Mouse (Mus musculus) hematopoietic stem cell, adult 5-6 weeks (primary cell): Measurements from ENCODE around the gene Dkk2. TPM values are rescaled to one million over a fixed set of nuclear protein-coding genes. Genes with fewer than 3 reads are reported as not detected.

Source experiments
- ATAC-seq, 2 experiments: fragments of 125-278 bp in 1 of 2; replicated peaks in 1 of 2; 2 replicates each; pipeline ENCODE4 v1.8.0; 2016 to 2017; ENCODE audit warnings: inconsistent platforms in 2 of 2, mild to moderate bottlenecking in 2 of 2, moderate number of reproducible peaks in 2 of 2, low read depth in 1 of 2, moderate TSS enrichment in 1 of 2; ENCODE audit not compliant: low FRiP score in 2 of 2, poor library complexity in 2 of 2, severe bottlenecking in 2 of 2, insufficient read depth in 1 of 2, low TSS enrichment in 1 of 2
- total RNA-seq: library from RNA; stranded (forward); fragments of 172-1452, 232-1000 nt; gene quantifications from 2 replicates; pipeline ENCODE4 v1.2.3, GENCODE M21; 2017

Gene Dkk2
- total RNA-seq, 1 experiment from 2014 or later = not detected

DNA sequence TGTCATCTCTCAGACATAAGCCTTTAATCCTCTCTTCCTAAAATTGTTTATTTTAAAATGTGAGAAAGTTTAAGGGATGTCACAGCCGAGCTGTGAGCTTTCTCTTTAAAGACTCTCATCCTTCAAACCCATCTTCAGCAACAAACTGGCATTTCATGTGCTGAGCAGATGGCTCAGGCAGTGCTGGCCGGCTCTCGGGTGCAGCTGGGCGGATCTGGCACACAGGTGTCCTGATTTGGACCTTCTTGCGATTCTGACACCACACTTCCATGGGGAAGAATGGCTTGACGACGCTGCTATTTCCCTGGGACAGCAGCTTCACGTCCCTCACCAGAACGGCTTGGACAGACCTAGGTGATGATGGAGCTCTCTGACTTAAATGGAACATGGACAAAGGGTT lies 17.9 kb downstream of the Dkk2 start:
- no peak for ATAC-seq

DNA sequence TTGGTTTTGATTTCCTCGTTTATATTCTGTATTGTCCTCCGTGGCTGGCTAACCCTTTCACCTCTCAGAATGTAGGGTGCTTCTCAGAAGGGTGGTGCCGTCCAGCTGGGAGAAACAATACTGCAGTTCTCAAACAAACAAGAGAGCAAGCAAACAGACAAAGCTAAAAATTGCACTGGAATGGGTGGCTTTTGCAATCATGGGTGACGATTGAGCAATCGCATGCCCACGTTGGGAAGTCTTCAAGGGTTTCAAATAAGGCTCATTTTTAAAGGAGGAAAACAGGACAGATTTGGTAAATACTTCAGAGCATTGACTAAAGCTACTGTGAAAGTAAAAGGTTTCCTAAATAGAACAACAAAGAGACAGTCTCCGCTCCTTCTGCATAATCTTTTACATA lies 18.4 kb downstream of the Dkk2 start:
- ATAC-seq = no peak

DNA sequence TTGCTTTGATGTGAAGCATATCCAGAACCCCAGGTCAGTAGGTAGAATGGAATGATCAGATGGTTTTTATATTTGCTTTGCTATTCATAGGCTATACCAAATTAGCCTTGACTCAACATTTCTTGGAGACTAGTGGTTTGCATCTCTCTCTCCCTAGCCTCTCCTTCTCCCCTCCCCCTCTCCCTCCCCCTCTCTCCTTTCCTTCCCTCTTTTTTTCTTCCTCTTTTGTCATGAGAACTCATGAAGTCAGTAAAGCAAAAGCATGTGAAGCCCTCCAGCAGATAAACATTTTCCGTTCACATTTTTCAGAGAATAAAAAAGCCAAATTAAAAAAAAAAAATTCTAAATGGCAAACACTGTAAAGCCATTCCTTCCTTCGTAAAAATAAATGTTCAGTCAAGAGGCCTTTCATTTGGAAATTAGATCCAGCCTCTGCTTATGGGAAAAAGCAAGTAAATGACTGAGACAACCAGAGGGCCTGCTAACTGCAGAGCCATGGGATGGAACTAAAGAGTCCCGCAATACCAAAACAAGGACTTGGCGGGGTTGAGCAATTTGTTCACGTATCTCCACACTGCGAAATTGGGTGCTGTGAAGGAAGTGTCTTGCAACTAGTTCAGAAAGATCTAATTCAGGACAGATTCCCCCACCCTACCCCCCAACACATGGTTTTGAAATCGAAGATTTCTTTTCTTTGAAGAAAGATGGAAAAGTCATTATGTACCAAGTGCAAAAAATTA lies 30.9 kb downstream of the Dkk2 start:
- ATAC-seq = peak; percentile 58 to 92; a peak in 3 of 4 replicates

DNA sequence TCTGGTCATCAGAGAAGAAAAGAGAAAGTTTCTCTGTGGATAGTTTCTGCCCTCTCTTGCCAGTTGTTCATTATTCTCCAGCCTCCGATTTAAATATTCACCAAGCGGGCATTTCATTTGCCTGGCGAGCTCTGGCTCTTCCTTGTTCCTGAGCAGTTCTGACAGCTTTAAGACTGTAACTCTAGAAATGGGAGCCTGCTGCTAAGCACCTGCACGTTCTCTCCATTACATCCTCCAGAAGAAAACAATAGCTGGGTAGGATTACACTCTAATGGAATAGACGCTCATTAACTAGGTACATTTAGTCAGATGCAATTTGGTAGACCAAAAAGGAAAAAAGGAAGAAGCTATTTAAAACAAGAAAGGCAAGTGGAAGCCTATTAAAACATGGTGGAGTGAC lies 36.3 kb downstream of the Dkk2 start:
- ATAC-seq = no peak

DNA sequence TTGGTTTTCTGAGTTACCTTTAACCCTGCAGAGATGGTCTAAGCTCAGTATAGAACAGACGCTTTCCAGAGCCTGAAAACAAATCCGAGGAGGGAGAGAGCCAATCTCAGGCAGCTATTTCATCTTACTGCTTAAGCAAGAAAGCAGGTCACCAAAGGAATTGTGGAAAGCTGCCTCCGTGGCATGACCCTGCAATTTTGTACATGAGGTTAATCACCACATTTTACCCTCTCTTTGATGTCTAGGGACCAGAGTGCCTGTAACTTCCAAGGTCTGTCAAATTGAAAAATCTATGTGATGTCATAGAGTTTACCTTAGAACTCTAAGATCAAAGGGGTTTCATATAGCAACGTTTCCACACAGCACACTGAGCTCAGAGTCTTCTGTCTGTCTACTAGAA lies 37.5 kb downstream of the Dkk2 start:
- ATAC-seq = no peak

DNA sequence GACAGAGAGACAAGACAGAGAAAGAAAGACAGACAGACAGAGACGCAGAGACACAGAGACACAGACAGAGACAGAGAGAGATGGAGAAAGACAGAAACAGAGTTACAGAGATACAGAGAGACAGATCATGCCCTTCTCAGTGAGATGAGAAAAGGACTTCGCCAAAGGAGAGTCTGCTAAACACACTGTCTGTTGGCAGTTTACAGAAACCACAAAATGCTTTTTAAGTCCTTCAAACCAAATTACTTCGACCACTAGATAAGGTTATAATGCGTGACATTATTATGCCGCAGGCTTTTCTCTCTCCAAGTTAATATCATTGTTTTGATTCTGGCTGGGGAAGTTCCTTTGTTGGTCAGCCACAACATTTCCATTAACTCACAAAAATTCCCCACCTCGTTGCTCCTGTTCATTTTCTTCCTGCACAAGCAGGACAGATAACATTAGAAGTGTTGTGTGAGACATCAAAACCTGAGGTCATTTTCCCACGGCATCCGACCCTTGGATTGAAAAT lies 40.2 kb downstream of the Dkk2 start:
- no peak for ATAC-seq

DNA sequence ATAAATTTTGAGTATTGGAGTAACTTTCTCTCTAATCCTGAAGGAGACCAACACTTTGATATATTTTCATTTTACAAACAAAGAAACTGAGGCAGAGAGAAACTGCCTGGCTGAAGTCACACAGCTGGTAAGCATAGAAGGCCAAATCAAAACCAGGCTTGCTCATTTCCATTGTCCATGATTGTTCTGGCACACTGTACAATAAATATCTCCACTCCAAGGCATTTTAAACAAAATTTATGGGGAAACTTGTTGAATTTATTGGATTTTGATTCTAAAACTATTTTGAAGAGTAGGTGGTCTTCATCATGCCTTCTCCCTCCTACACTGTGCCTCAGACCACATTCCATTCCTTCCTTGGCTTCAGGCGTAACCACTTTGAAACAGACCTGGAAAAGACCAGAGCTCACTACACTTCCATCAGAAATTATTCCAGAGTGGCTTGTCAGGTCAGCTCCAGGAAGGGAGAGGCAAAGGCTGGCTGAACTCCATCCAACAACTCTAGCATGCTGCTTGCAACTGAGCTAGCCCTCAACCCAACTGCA lies 44.7 kb downstream of the Dkk2 start:
- no peak for ATAC-seq

DNA sequence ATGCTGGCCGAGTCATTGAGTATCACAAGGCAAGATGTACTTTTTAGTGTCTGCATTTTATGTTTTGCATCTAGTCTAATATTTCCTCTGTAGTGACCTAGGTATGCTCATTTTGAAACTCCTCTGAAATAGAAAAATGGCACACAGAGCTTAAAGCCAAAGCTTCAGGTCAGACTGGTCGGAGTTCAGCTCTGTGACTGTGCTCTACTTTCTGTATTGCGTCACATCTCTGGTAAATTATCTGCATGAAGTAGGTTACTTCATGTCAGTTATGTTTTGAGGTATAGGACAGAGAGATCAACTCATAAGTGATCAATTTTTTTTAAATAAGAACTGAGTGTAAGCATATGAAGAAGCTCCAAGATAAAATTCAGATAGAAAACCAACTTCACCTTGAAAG lies 45.7 kb downstream of the Dkk2 start:
- ATAC-seq = no peak

DNA sequence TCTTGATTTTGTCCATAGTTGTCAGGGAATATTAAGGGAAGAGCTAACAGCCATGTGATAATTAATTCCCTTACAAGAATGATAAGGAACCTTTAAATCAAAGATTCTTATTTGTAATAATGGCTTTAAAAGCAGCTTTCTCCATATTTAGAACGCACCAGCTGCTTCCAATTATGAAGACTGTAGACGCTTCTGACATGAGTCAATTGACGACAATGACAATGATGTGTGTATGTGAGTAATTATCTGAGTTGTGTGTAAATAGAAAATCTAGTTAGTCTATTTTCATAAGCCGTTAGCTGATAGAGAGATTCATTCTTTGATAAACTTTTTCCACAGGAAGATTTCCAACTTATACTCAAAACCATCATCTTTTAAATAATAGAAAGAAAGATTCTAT lies 46.8 kb downstream of the Dkk2 start:
- no peak for ATAC-seq

DNA sequence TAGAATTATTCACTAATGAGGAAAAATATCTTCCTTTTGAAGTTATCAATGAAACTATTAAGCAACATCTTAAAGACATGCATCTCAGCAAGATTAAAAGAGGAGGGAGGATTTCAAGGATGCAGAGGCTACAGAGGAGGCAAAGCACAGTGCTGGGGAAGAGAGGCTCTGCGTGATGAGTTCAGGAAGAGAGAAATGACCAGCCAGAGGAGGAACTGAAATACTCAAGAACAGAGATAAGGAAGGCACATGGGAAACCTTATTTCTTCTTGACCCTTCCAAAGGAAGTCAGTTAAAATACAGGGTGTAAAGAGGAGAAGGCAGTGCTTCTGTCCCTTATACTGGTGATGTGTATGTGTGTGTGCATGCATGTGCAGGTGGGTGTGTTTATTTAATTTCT lies 49.4 kb downstream of the Dkk2 start:
- no peak for ATAC-seq

DNA sequence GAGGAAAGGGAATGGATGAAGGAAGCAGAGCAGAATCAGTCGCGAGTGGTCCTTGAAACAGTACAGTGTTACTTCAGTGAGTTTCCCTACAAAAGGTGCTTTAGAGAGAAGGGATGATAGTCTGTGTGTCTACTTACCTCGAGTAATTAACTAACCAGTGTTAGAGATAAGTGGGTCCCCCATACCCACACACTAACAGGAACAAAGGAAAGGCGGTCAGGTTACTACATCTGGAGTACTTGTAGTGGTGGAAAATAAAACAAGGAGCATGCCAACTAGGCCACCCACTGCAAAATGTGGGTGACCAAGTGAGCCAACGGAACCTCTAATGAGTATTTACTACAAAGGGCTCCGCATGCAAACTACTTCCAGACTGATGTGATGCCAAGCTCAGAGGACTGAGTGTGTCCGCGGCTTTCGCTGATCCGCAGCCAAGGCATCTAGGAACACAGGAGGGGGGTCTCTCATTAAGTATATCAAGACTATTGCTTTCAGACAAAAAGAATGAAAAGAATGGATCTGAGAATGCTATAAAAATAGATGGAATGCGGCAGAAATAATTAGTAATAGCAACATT lies 52.8 kb downstream of the Dkk2 start:
- ATAC-seq = no peak

DNA sequence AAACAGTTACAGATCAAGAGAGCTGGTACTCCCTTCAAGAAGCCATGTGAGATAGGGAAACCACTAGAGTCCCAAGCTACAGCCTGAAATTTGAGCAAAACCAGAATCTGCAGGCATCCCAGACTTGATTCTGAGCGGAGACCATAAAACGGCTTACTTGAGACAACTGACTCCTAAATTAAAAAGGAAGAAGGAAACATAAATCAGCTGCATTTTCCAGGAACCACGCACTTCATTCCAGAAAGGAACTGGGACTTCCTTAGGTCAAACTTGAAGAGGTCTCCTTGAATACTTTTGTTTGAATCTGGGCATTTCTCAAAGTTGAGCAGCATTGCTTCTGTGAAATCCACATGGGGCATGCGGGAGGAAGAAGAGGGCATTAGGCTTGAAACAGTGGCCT lies 55.9 kb downstream of the Dkk2 start:
- ATAC-seq = no peak

DNA sequence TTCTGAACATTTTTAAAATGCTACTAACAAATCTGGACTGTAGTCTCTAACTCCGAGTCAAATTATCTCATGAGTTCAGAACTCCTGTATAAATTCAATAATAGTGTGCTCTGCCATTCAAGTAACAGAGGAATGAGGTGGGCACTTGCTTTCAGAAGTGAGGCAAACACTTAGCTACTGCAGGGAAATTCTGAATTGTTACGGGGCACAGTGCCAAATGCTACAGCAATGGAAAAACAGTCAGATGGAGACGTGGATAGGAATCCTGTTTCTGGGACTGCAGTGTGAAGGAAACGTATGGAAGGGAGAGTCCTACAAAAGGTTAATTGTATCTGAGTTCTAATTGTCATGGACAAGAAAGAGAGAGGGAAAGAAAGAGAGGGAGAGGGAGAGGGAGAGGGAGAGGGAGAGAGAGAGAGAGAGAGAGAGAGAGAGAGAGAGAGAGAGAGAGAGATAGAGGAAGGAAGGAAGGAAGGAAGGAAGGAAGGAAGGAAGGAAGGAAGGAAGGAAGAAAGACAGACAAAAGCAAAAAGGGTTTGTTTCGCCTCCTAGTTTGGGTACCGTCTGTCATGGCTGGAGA lies 64.4 kb downstream of the Dkk2 start:
- no peak for ATAC-seq

DNA sequence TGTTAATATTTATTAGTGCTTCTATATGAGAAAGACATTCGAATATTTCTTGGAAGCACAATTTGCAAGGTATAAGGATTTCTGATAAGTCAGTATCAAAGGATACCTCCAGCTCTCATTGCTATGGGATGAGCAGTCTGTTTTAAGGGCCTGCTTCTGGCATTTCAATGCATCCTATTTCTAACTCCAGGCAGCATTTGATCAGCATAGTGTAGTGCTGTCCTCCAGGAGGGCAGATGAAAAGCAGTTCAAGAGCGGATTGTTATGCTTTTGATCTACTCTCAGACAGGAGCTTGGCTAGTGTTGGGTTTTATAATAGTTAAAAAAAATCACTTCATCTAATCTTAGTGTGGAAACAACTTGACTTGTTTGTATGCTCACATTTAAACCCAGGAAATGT lies 73.7 kb downstream of the Dkk2 start:
- no peak for ATAC-seq

DNA sequence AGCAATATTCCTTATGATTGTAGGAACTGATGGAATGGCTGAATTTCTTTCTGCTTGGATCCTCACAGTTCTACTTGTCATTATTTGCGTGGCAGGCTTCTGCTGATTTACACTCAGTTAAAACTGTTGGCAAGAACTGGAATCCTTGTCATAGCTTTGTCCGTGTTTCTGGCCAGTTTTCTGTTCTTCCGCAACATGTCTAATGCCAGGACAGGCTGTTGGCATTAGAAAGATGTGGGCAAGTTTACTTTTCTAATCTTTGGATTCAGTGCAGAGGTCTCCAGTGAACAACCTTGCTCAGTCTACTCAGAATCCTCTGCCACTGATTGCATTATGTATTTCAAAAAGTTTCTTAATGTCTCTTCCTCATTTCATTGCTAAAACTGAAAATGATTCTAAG lies 83.8 kb downstream of the Dkk2 start:
- ATAC-seq = no peak

DNA sequence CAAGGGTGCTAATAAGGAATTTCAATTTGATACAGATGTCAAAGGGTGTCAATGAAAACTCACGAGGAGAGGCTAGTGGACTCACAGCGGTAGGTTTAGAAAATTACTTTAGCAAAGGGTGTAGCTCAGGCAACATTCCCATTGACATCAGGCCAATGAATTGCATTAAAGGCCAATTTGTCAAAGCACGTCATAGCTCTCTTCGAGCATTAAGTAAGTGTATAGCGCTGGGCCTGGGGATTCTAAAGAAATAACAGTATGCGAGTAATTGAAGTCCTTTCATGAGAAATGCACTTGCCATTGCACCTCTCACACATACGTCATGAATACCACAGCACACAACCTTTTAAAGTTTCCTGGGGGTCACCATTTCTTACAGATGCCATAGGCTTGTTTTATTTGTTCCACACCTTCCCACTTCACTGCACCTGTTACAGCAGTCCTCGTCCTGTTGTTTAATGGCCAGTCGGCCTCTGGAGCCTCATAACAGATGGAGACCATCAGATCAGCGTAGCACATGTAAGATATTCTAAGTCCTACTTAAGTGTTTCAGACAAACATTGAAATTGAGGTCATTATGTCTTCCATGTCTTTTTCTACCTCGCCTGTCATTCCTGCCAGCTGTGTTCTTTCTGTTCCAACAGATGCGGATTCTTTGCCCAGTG lies 101.9 kb downstream of the Dkk2 start:
- no peak for ATAC-seq

DNA sequence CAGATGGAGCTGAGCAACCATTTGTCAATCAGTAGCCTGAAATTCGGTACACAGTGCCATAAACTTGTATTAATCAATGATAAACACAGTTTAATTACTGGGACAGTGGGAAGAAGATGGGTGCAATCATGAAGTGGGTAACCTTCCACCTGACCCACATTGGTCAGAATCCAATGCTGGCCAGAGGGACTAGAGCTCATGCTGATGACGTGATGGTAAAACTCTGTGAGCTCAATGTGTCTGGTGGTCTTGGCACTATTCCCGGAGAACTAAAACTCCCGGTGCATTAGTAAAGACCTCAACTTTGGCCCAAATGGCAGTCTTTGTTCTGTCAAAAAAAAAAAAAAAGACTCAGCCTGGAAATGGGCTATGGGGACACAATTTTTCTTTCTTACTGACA lies 116.9 kb downstream of the Dkk2 start:
- ATAC-seq = no peak

DNA sequence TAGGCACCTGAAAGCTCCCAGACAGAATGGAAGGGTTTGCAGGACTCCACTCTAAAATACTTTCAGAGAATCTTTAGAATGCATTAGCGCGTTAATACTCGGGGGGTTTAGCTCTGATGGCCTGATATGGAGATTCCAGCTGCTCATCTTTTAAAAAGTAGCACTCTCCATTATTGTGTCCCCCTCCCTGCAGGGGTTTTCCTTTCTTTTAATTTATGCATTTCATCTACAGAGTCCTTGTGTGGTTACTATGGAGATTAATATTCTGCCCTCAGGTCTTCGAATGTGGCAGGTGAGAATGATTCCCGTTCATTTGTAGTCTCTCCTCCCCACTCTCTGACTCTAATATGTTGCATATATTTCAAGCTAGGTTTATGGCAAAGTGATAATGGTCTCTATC lies 117.6 kb downstream of the Dkk2 start:
- no peak for ATAC-seq
